Mouse (Mus musculus) left cerebral cortex, postnatal 14 days (tissue): ENCODE data around the gene Trim41. TPM values are rescaled to one million over a fixed set of nuclear protein-coding genes. Genes with fewer than 3 reads are reported as not detected.
A peak's percentile ranks its signal among the peaks of the same experiment; 100 is the strongest.
"Not testable (repeated sequence)": the region's sequence is repeated elsewhere in the genome, so short reads cannot be mapped to it uniquely, and the experiment has no call there.

Source experiments
- DNase-seq, 2 experiments: peaks; one replicate each; pipeline ENCODE4 v3.0.0; 2021 to 2022; ENCODE audit warnings: low spot score in 2 of 2, mixed read lengths in 1 of 2
- intact Hi-C: fragments of 180-260 bp; cut with DNase I; formaldehyde crosslinking; loops from one replicate; pipeline ENCODE4 v1.15.1; 2025
- long read RNA-seq, 2 experiments: library from polyadenylated mRNA; stranded (forward); transcript quantifications; one replicate each; pipeline ENCODE4 v2.0.0; 2021
- total RNA-seq, 2 experiments: library from RNA; stranded (reverse); gene quantifications; 2 replicates each; pipeline ENCODE4 v1.2.3; 2021

The Trim41 gene
- total RNA-seq, result 10 to 100 TPM; 52.0 to 56.4 TPM
- long read RNA-seq, experiment 1, partial matches to known transcripts, result 1 of 11 reads
- long read RNA-seq, experiment 1, other reads (novel, unspliced or antisense), result 6 of 11 reads
- long read RNA-seq, experiment 2, partial matches to known transcripts, result 2 of 13 reads
- long read RNA-seq, experiment 2, other reads (novel, unspliced or antisense), result 8 of 13 reads

DNA sequence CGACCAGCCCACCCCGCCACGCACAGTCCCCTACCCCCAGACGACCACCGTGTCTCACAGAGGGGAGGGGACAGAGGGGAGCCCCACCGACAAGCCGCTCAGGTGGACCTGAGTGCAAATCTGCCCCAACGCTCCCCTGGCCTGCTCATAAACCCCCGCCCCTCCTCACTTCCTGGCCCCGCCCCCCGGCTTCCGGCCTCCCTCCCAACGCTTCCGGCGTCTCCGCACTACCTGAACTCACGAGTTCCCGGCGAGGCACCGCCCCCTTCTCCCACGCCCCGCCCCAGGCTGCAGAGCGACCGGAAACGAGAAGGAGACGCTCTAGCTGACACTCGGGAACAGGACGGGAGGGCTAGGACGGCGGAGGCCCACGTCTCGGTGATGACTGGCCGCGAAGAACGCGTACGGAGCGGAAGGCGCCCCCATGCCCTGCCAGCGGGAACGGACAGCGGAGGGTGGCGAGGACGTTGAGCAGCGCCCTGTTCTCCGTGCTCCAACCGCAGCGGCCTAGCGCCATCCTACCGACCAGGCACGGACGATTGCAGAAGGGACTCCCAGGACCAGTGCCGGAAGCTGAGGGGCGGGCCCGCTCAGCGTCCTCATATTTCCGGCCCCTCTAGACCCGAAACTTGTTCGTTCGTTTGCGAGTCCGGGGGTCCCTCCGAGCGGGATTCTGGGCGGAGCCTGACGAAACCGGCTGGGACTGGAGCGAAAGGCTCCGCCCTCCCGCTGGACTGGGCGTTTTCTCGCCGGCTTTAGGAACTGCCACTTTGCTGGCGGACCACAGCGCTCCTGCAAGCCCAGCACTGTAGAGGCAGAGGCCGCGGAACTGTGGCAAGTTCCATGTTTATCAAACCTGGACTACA is at the start of gene Trim41:
Gene Trim41, minus strand, starts transcription at position 554 of the 866 bp plus-strand sequence.
- intact Hi-C loops, result loop anchor here (10.0 kb wide), 2 partner anchors 388 to 428 kb away; partner anchors contain the start of genes Mgat1 and Zfp62
- DNase-seq, result peak; percentile 98 to 99

DNA sequence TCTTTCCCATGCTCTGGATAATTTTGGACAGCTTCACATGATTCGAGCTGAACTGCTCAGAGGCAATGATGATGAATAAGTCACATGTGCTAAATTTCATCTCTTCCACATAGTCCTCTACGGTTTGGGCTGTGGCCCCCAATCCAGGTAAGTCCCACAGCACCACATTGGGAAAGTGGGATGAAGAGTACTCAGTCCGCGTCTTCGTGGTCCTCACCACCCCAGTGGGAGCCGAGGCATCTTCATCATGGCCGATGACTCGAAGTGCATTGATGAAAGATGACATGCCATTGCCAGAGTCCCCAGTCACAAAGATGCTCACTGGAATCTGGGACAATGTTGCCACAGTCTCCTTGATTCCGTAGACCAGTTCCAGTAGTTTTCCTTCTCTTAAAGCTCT is 49.3 kb upstream of the Trim41 start:
- intact Hi-C loops, result no loop called here
- no peak for DNase-seq

DNA sequence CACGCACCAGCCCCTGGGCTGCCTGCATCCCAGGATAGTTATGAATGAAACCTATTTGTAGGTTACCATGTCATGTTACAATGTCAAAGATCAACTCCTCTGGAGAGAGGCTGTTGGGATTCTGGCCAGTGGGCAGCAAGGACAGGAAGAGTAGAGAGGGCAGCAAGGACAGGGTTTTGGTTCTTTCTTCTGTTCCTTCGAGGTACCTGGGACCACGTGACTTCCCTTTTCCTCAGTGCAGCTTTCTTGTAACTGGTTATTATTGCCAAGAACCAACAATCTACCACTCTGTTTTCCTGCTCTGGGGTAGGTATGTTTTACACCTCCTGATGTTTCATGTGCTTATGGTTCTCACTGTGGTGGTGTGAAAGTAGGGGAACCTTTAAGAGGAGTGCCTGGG is 46.7 kb upstream of the Trim41 start:
- intact Hi-C loops, result loop anchor here (5.0 kb wide), 1 partner anchor 408 kb away; no protein-coding TSS in a partner anchor
- no peak for DNase-seq

DNA sequence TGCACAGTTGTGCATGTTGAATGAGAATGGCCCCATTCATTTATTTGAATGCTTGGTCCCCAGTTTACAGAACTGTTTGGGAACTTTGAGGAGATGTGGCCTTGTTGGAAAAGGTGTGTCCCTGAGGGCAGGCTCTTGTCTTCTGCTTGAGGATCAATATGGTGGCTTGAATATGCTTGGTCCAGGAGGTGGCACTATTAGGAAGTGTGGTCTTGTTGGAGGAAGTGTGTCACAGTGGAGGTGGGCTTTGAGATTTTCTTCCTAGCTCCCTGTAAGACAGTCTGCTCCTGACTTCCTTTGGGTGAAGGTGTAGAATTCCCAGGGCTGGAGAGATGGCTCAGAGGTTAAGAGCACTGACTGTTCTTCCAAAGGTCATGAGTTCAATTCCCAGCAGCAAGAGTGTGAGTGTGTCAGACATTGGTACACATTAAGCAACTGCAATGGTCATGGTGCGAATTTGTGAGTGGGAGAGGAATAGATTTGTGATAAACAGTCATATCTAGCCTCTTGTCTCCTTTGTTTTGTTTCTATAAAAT is 45.7 kb upstream of the Trim41 start:
- no peak for DNase-seq
- intact Hi-C loops, result loop anchor here (5.0 kb wide), 1 partner anchor 409 kb away; no protein-coding TSS in a partner anchor

DNA sequence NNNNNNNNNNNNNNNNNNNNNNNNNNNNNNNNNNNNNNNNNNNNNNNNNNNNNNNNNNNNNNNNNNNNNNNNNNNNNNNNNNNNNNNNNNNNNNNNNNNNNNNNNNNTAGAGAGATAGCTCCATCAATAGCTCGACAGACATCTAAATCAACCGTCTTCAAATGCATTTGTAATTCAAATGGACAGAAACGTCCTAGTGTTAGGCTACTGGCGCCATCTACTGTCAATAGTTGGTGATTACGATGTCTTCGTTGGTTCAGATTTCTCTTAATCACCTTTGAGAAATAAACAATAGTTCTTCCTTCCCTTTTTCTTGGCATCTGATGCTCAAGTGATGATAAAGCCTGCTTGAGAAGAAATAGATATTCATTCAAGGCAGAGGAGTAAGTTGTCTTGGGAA is 41.9 kb upstream of the Trim41 start:
- peak; percentile 76 to 79 for DNase-seq
- intact Hi-C loops, result loop anchor here (2.0 to 10.0 kb wide), 2 partner anchors 68 to 386 kb away; partner anchors contain the start of gene Mgat1

DNA sequence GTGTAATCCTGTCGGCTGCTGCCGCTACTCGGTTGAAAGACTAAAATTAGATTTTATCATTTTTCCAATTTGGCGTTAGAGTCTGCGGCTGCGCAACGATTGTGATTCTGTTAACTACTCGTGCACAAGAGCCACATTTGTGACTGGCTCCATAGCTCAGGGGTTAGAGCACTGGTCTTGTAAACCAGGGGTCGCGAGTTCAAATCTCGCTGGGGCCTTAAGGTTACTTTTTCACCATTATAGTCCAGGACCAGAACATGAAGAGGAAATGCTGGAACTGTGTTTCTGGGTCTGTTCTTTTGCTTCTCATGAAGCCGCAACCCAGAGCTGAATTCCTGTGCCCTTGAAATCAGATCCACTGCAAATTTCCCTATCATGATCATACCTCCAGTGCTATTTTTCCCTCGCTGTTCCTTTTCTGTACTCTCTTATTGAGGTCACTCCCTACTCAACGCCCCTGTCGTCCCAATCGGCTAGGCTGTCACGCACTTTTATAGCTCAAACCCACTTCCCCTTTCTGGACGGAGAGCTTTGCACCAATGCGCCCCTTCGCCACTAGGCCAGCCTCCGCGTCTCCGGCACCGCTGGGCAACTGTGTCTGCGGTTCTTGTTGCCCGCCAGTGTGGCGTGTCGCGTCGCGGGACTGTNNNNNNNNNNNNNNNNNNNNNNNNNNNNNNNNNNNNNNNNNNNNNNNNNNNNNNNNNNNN is 36.5 kb upstream of the Trim41 start:
- peak; percentile 89 to 96 for DNase-seq
- intact Hi-C loops, result loop anchor here (10.0 kb wide), 1 partner anchor 391 kb away; the partner anchor contains the start of gene Mgat1

DNA sequence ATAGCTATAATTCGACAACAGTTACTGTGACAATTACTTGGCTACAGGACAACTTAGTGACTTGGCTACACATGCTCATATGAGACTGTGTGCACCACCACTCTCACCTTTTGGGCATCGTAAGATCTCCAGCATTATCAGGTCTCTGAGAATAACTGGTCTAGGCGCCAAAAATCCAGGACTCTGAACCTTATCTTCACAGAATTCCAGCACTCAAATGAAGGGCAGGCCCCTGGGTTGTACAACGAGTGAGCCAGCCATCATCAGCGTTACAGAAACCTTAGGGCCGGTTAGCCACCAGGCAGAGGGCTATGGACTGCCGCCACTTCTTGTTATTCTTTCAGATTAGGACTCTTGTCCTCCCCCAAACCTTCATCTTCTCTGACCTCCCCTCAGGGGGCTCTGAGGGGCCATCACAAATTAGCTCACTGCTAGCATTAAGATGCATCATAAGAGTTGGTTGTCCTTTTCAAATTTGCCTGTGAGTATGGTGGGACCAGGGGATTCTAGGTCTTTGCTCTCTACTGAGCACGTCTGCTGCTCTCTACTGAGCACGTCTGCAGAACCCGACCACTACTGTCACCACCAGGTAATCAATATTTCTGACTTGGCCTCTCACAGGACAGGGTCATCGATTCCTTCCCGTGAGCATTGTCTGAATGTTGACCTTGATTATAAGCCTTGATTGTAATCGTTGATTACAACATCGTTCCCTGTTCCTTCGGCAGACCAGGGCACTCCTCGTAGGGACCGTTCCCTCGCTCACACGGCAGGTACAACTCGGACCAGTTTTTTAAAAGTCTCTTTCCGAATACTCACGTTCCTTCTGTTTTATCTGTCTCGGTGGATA is 35.7 kb upstream of the Trim41 start:
- intact Hi-C loops, result loop anchor here (10.0 kb wide), 1 partner anchor 392 kb away; the partner anchor contains the start of gene Mgat1
- no peak for DNase-seq

DNA sequence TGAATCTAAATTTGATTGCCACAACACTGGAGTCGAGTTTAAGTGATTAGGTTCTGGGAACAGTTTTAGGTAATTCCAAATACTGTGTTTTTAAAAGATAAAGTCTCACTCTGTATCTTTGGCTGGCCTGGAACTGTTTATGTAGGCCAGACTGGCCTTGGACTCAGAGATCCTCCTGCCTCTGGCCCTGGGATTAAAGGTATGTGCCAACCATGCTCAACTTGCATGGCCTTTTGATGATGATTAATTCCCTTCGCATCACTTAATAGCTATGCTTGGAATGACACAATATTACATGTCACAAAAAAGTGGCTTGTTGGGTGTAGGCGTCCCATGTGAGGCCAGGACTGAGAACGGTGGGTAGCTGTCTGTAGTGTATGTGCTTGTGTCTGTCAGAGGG is 35.0 kb upstream of the Trim41 start:
- DNase-seq, result no peak
- intact Hi-C loops, result loop anchor here (10.0 kb wide), 1 partner anchor 393 kb away; the partner anchor contains the start of gene Mgat1

DNA sequence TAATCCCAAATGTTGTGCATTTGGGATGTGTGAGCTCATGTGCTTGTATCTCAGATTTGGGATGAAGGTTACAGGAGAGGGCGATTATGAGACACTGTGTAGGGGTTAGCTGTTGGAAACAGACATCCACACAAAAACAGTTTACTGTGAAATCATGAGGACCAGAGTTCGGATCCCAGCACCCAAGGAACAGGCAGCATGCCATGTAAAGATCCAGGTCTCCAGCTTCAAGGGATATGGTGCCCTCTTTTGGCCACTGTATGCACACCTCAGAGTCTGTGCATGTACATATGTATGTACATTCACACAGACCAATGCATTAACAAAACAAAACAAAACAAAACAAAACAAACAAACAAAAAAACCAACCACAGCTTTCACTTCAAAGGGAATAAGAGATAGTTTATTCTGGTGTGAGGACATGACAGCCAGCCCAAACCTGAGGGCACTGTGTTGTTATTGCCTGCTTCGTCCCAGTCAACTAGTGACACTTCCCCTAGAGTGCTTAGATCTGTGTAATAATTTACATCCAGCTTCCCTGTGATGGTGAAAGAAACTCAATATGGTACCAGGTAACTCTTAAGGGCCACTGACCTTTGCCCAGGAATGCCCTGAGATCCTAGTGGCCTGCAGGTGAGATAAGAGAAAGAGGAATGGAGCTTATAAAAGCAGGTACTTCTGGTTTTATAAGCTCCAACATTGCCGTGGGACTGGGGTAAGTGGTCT is 34.3 kb upstream of the Trim41 start:
- DNase-seq, result no peak
- intact Hi-C loops, result loop anchor here (10.0 kb wide), 1 partner anchor 393 kb away; the partner anchor contains the start of gene Mgat1

DNA sequence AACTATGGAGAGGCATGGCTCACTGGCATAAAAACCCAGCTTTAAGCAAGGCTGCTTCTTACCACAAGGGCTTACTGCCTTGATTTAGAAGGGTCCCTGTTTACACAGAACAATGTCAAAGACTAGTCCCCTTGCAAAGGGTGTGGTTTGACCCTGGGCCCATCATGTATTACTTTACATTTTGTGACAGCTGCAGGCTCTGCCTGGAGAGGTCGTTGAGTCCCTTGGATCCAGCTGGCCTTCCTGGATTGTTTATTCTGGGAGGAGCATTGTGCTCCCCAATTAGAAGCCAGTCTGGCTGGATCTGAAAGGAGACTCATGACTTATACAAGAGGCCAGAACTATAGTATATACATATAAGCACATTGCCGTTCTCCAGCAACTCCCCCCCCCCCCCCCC is 33.1 kb upstream of the Trim41 start:
- intact Hi-C loops, result loop anchor here (10.0 kb wide), 1 partner anchor 395 kb away; the partner anchor contains the start of gene Mgat1
- no peak for DNase-seq

DNA sequence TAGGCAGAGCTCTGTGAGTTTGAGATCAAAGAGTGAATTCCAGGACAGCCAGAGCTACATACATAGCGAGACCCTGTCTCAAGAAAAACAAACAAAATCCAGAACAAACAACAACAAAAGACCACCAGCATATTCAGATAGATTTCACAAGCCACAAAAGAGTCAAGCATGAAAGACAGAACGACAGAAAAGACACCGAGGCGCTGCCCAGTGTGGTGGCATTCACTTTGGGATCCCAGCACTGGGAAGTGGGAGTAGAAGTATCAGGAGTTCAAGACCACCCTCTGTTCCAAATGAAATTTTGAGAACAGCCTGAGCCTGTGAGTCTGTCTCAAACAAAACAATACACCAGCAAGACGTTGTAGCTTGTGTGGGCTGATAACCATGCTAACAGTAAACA is 29.7 kb upstream of the Trim41 start:
- intact Hi-C loops, result no loop called here
- DNase-seq, result no peak

DNA sequence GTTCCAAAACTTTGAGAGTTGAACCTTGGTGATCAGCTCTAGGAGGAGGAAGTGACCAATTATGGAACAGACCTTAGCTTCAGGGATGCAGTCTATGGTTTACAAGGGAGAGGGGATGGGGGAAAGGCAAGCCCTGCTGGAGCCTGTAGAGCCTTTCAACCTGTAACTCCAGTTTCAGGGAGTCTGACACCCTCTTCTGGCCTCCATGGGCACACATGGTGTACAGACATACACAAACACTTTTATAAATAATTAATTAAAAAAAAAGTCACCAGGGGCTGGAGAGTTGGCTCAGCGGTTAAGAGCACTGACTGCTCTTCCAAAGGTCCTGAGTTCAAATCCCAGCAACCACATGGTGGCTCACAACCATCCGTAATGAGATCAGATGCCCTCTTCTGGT is 29.2 kb upstream of the Trim41 start:
- intact Hi-C loops, result not testable (repeated sequence)

DNA sequence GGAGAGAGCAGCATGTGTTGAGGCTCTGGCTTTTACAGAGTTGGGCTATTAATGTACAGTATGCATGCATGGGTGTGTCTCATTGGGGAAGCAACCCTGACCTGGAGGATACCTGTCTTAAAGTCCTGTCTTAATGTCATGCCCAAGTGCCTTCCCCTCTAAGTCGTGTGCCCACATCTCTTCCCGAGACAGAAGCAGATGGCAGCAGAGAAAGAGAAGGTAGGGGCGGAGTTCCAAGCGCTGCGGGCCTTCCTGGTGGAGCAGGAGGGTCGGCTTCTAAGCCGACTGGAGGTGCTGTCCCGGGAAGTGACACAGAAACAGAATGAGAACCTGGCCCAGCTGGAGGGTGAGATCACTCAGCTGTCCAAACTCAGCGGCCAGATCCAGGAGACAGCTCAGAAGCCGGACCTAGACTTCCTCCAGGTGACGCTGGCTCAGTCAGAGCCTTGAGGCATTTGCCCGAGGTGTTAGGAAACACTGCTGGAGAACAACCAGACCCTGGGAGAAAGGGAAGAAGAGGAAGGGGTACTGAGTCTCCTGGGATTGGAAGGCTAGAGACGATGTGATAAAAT is 28.2 kb upstream of the Trim41 start:
- intact Hi-C loops, result no loop called here

More for the DNA sequence above, 29.2 kb upstream of the Trim41 start:
- not testable (repeated sequence) for DNase-seq

DNA sequence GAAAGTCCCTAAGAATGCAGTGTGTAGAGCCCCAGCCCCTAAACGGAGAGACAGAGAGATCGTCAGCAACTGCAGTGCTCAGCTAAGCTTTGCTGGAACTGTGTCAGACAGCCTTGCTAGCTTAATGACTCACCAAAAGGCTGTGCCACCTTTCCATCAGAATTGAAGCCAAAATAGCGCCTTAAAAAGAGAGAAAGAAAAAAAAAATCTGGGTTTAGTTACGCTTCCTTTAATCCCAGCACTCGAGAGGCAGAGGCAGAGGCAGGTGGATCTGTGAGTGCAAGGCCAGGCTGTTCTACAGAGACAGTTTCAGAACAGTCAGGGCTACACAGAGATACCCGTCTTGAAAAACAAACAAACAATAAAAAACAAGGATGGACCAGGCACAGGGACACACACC is 27.2 kb upstream of the Trim41 start:
- DNase-seq, result no peak
- intact Hi-C loops, result no loop called here

More for the DNA sequence above, 28.2 kb upstream of the Trim41 start:
- no peak for DNase-seq

DNA sequence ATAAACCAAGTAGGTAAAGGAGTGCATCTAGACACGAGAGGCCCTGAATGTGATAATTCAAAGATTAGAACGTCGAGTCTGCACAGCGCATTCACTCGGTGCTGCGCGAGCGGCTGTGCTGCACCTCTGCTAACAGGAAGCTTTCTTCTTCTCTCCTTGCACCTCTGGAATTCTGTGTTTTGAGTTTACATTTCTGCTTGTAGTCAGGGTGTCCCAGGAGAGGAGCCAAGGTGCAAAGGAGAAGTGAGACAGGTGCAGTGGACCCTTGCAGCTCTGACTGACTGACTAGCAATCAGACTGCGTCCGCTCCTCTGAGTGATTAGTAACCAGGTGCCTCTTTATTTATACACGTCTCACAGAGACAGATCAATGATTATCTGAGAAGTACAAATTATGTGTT is 26.0 kb upstream of the Trim41 start:
- intact Hi-C loops, result no loop called here
- DNase-seq, result no peak

DNA sequence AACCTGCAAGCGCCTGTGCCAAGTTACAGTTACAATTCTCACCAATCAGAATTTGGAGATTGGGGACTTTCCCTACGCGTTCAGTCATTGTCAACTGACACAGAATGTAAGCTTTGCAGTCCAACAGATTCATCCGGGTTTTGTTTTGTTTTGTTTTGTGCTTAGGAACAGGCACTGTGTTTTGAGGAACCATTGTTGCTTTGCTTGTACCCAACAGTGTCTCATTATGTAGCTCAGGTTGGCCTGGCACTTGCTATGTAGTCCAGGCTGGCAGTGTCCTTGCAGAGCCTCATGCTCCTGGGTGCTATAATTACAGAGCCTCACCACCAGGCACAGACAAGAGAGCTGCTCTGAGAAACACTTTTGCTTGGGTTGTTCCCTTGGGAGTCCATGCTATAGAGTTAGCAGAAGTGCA is 25.2 kb upstream of the Trim41 start:
- intact Hi-C loops, result no loop called here
- DNase-seq, result no peak

DNA sequence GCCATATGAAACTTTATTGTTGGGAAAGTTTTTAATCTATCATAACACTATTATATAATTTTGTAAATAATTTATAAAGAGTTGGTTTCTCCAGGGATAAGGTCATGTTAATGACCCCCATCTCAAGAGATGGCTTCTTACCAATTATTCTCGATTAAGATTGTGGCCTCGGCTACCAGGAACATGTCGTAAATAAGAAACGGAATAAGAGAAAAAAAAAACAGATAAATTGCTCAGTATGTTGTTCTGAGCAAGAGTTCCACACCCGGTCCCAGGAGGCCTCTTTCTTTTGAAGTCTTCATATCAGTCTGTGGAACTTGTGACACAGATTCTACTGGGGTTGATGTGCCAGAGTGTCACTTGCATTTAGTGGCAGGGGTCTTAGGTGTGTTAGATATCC is 24.1 kb upstream of the Trim41 start:
- intact Hi-C loops, result no loop called here
- no peak for DNase-seq

DNA sequence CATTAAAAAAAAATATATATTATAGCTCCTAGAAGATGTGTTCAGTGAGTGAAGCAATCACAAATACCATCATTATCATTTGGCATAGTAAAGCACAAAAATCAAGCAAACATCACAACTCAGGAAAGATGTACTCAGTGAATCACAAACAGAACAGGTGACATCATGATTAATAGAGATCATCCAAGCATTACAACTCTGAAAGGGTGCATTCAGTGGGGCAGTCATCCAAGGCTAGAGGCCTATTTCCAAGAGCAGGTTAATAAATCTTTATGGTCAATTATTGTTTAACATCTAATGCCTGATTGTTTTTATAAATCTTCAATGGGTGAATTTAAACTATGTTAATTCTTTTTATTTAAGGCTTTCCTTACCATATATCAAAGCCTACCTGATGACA is 23.7 kb upstream of the Trim41 start:
- intact Hi-C loops, result no loop called here
- DNase-seq, result no peak
